Mouse (Mus musculus): ENCODE measurements around the gene Spats2.

Gene Spats2

GRCm38 (mm10) chr15:99259167-99259729, 133.5 kb downstream of the Spats2 start:
- no peak for DNase-seq (ENCODE audit: low read depth, low spot score)

DNA sequence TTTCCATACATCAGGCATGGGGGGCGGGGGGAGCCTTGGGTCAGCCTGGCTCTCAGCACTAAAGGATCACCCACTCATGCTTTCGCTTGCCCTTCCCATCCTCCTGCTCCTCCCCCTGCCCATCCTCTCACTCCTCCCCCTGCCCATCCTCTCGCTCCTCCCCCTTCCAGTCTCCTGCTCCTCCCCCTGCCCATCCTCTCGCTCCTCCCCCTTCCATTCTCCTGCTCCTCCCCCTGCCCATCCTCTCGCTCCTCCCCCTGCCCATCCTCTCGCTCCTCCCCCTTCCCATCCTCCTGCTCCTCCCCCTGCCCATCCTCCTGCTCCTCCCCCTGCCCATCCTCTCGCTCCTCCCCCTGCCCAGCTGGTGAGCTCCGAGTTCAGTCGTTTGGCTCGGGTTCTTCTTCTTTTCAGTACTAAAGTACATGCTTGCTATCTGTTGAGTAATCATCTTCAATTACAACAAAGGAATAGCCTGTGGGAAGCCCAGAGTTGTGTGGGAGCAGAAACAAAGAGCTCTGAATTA, 134.1 kb downstream of the Spats2 start:
- DNase-seq (ENCODE audit: low read depth, low spot score) = peak; percentile 76

GRCm38 (mm10) chr15:99262702-99263101, 137.0 kb downstream of the Spats2 start:
- DNase-seq (ENCODE audit: low read depth, low spot score) = peak; percentile 50

Measured in telencephalon, adult 2 months (tissue).